Mouse (Mus musculus): Measurements from ENCODE around the gene BC048679. TPM values are rescaled to one million over a fixed set of nuclear protein-coding genes. Genes with fewer than 3 reads are reported as not detected.

Gene BC048679
- total and polyA plus RNA-seq, 2 experiments from 2014 or later, result not detected

- no peaks in the 10 kb centered on the region for H3K36me3 ChIP-seq (ENCODE audit: insufficient read depth, low read length)
- no peak overlapping the region for H3K27ac ChIP-seq (ENCODE audit: low read depth, low read length)
- peak; percentile 19; the same call in 1 of the 2 replicates for ATAC-seq (ENCODE audit: low FRiP score)
- H3K9me3 ChIP-seq (ENCODE audit: low read length), result no peaks in the 10 kb centered on the region
- peaks cover 9% of the 10 kb centered on the region; the same call in 1 of the 2 replicates for H3K4me1 ChIP-seq (ENCODE audit: insufficient read depth, low read length)
- peak overlapping the region; percentile 55; the same call in 1 of the 2 replicates for H3K4me3 ChIP-seq (ENCODE audit: low read depth, low read length)
- TF ChIP-seq CTCF (IDR thresholded peaks at IDR 0.05), result no peak
- peaks cover 33% of the 10 kb centered on the region for H3K27me3 ChIP-seq (ENCODE audit: insufficient read depth, low read length)
- peak; percentile 40 for DNase-seq (ENCODE audit: low spot score)
- 4% methylated on average over 21 of the region's 21 CpGs for whole genome bisulfite sequencing
- H3K4me2 ChIP-seq (ENCODE audit: low read depth, low read length, poor library complexity, severe bottlenecking), result peak overlapping the region; percentile 72
- peak overlapping the region; percentile 51; the same call in 1 of the 2 replicates for H3K9ac ChIP-seq (replicated peaks; ENCODE audit: low read length, poor library complexity, severe bottlenecking)
Measured at GRCm38 (mm10) chr7:81452971-81453441, 45.1 kb downstream of the BC048679 start.

MicroRNA genes within 50 kb of the gene (microRNA counts, 519-probe panel; counts per million panel counts)
- microRNA mmu-miR-1839-3p (1,396 counts per million, percentile 61 among the panel's probes with 10 or more counts), microRNA mmu-miR-1839-5p (4,387 counts per million, percentile 86 among the panel's probes with 10 or more counts)

Other genes with a start within 250 kb of the BC048679 start
- 630 and 662 TPM in 2 replicates for gene Rps17, start 153.0 kb downstream of the BC048679 start, total RNA-seq (2014; rRNA removed)
- gene Rps17, start 153.0 kb downstream of the BC048679 start, polyA plus RNA-seq (2015; fragmentation: Nextera tagmentation; extraction: Ambion mirVana), result 642 and 710 TPM in 2 replicates
- gene Cpeb1, start 42.8 kb downstream of the BC048679 start, total RNA-seq (2014; rRNA removed), result 10.0 and 11.7 TPM in 2 replicates
- gene Cpeb1, start 42.8 kb downstream of the BC048679 start, polyA plus RNA-seq (2015; fragmentation: Nextera tagmentation; extraction: Ambion mirVana), result 7.3 and 8.5 TPM in 2 replicates
- 192 and 206 TPM in 2 replicates for gene Ap3b2, start 4.4 kb downstream of the BC048679 start, total RNA-seq (2014; rRNA removed)
- 115 and 124 TPM in 2 replicates for gene Ap3b2, start 4.4 kb downstream of the BC048679 start, polyA plus RNA-seq (2015; fragmentation: Nextera tagmentation; extraction: Ambion mirVana)
- 0.22 TPM in 1 of 2 replicates, not detected in the other for gene Fsd2, start 68.7 kb upstream of the BC048679 start, total RNA-seq (2014; rRNA removed)
- 0.28 and 0.36 TPM in 2 replicates for gene Fsd2, start 68.7 kb upstream of the BC048679 start, polyA plus RNA-seq (2015; fragmentation: Nextera tagmentation; extraction: Ambion mirVana)
- gene Whamm, start 73.0 kb upstream of the BC048679 start, total RNA-seq (2014; rRNA removed), result 6.2 and 9.6 TPM in 2 replicates
- gene Whamm, start 73.0 kb upstream of the BC048679 start, polyA plus RNA-seq (2015; fragmentation: Nextera tagmentation; extraction: Ambion mirVana), result 5.4 and 5.5 TPM in 2 replicates
- 23.7 and 25.6 TPM in 2 replicates for gene Homer2, start 209.2 kb upstream of the BC048679 start, total RNA-seq (2014; rRNA removed)
- 23.5 and 29.5 TPM in 2 replicates for gene Homer2, start 209.2 kb upstream of the BC048679 start, polyA plus RNA-seq (2015; fragmentation: Nextera tagmentation; extraction: Ambion mirVana)